Mouse (Mus musculus) intestine, postnatal 0 days (tissue): Measurements from ENCODE around the gene Top3b. TPM values are rescaled to one million over a fixed set of nuclear protein-coding genes. Genes with fewer than 3 reads are reported as not detected.

ENCODE experiments used
- ATAC-seq: fragments of 200-750 bp; cut with Nextera tagmentation; 2 replicates; pipeline ENCODE4 v1.8.0; 2017; ENCODE audit warnings: mild to moderate bottlenecking, moderate TSS enrichment, moderate library complexity
- H3K27ac ChIP-seq: fragments of 300-500 bp; sonication (generic); 2 replicates; pipeline ENCODE4 v1.5.1; 2014; ENCODE audit warnings: mild to moderate bottlenecking, low read depth, low read length, moderate library complexity
- H3K27me3 ChIP-seq: fragments of 300-500 bp; sonication (generic); replicated peaks from 2 replicates; pipeline ENCODE4 v1.6.1; 2014; ENCODE audit warnings: low read length, mixed read lengths; ENCODE audit not compliant: control insufficient read depth, insufficient read depth
- H3K36me3 ChIP-seq: fragments of 300-500 bp; sonication (generic); 2 replicates; pipeline ENCODE4 v1.6.1; 2014; ENCODE audit warnings: mild to moderate bottlenecking, moderate library complexity; ENCODE audit not compliant: control insufficient read depth, insufficient read depth
- H3K4me1 ChIP-seq: fragments of 300-500 bp; sonication (generic); replicated peaks from 2 replicates; pipeline ENCODE4 v1.6.1; 2014; ENCODE audit warnings: antibody characterized with exemption, low read length, mixed read lengths; ENCODE audit not compliant: control insufficient read depth, insufficient read depth
- H3K4me2 ChIP-seq: fragments of 300-500 bp; sonication (generic); replicated peaks from 2 replicates; pipeline ENCODE4 v1.6.1; 2014; ENCODE audit warnings: low read depth, mild to moderate bottlenecking, moderate library complexity
- H3K4me3 ChIP-seq: fragments of 300-500 bp; sonication (generic); 2 replicates; pipeline ENCODE4 v1.5.1; 2014; ENCODE audit warnings: low read depth, low read length
- H3K9ac ChIP-seq: fragments of 300-500 bp; sonication (generic); 2 replicates; pipeline ENCODE4 v1.6.1; 2014; ENCODE audit warnings: mild to moderate bottlenecking, low read depth, low read length
- H3K9me3 ChIP-seq: fragments of 300-500 bp; sonication (generic); 2 replicates; pipeline ENCODE4 v1.6.1; 2016; ENCODE audit warnings: mixed run types; ENCODE audit not compliant: control insufficient read depth
- CTCF ChIP-seq: sonication (generic); IDR thresholded peaks from 2 replicates; pipeline ENCODE4 v1.5.1; 2016; ENCODE audit warnings: low read depth, mild to moderate bottlenecking, control low read depth, antibody characterized with exemption, moderate library complexity
- WGBS: fragments of 180-500 bp; shearing (Covaris S2); extraction: QIAGEN DNeasy Blood & Tissue Kit; methylation state at CpG from one replicate; pipeline ENCODE4 v1.1.7; 2014; 5-methylcytosine and 5-hydroxymethylcytosine counted together
- polyA plus RNA-seq: library from polyadenylated mRNA; unstranded; fragments of >200 nt; fragmentation: Nextera tagmentation; extraction: Ambion mirVana; gene quantifications from 2 replicates; pipeline ENCODE4 v1.2.1, GENCODE M21; 2015

Gene Top3b
- polyA plus RNA-seq, 1 experiment from 2014 or later: 24.3 TPM

- Histone ChIP-seq H3K9me3 (no peaks in the 10 kb centered on the region), H3K9ac (no peak overlapping the region), H3K27me3 (no peaks in the 10 kb centered on the region), H3K4me1 (no peaks in the 10 kb centered on the region; the same call in 1 of the 2 replicates), H3K4me3 (no peak overlapping the region), H3K36me3 (peaks cover 64% of the 10 kb centered on the region), H3K27ac (no peak overlapping the region), H3K4me2 (no peak overlapping the region)
- 91% methylated on average over 7 of the region's 7 CpGs for WGBS
- no peak for TF ChIP-seq CTCF
- no peak for ATAC-seq
These were observed 21.8 kb downstream of the Top3b start for GRCm38 (mm10) chr16:16892366-16892765.

- Histone ChIP-seq H3K27ac (no peak overlapping the region; the same call in 1 of the 2 replicates), H3K9me3 (no peaks in the 10 kb centered on the region), H3K9ac (no peak overlapping the region), H3K27me3 (no peaks in the 10 kb centered on the region), H3K36me3 (peaks cover 28% of the 10 kb centered on the region), H3K4me1 (no peaks in the 10 kb centered on the region; the same call in none of the 2 replicates), H3K4me2 (no peak overlapping the region; the same call in 1 of the 2 replicates), H3K4me3 (no peak overlapping the region)
- WGBS: 26% methylated on average over 4 of the region's 4 CpGs
- ATAC-seq: no peak
- no peak for TF ChIP-seq CTCF
These were observed 25.5 kb downstream of the Top3b start for GRCm38 (mm10) chr16:16896015-16896381.

- ATAC-seq: peak; percentile 88
- under 1% methylated on average over 29 of the region's 29 CpGs for WGBS
- no peak within 1 kb of the TSS; the same call in 1 of the 2 replicates for H3K27ac ChIP-seq
- H3K9ac ChIP-seq: peak within 1 kb of the TSS; percentile 59
- no peaks in the 10 kb centered on the region for H3K27me3 ChIP-seq
- peak; percentile 100 for TF ChIP-seq CTCF
- H3K36me3 ChIP-seq: peaks cover 23% of the 10 kb centered on the region
- no peaks in the 10 kb centered on the region; the same call in none of the 2 replicates for H3K4me1 ChIP-seq
- H3K4me3 ChIP-seq: peak within 1 kb of the TSS; percentile 59
- no peaks in the 10 kb centered on the region for H3K9me3 ChIP-seq
- peak within 1 kb of the TSS; percentile 81 for H3K4me2 ChIP-seq
These were observed 26.0 kb downstream of the Top3b start, which contains the start of gene Ppm1f for GRCm38 (mm10) chr16:16896382-16897055. Ppm1f (plus strand) TSS chr16:16896469.

- ATAC-seq: no peak
These were observed 26.6 kb downstream of the Top3b start for GRCm38 (mm10) chr16:16897056-16897584.

GRCm38 (mm10) chr16:16902329-16902728 is 31.8 kb downstream of the Top3b start:
- WGBS: 82% methylated on average over 4 of the region's 4 CpGs
- no peak overlapping the region for H3K4me3 ChIP-seq
- TF ChIP-seq CTCF: no peak
- H3K4me1 ChIP-seq: no peaks in the 10 kb centered on the region; the same call in none of the 2 replicates
- H3K9me3 ChIP-seq: no peaks in the 10 kb centered on the region
- ATAC-seq: no peak
- H3K27me3 ChIP-seq: no peaks in the 10 kb centered on the region
- H3K9ac ChIP-seq: no peak overlapping the region
- no peak overlapping the region for H3K27ac ChIP-seq
- no peak overlapping the region for H3K4me2 ChIP-seq
- peaks cover 26% of the 10 kb centered on the region; the same call in 1 of the 2 replicates for H3K36me3 ChIP-seq

More at GRCm38 (mm10) chr16:16897056-16897584, 26.6 kb downstream of the Top3b start:
- H3K27ac ChIP-seq: no peak overlapping the region; the same call in 1 of the 2 replicates
- no peak for TF ChIP-seq CTCF
- H3K27me3 ChIP-seq: no peaks in the 10 kb centered on the region
- H3K9ac ChIP-seq: peak overlapping the region; percentile 59
- WGBS: 21% methylated on average over 10 of the region's 10 CpGs
- H3K4me3 ChIP-seq: peak overlapping the region; percentile 59
- peaks cover 17% of the 10 kb centered on the region for H3K36me3 ChIP-seq
- no peaks in the 10 kb centered on the region; the same call in none of the 2 replicates for H3K4me1 ChIP-seq
- H3K9me3 ChIP-seq: no peaks in the 10 kb centered on the region
- peak overlapping the region; percentile 81 for H3K4me2 ChIP-seq

GRCm38 (mm10) chr16:16903188-16903587 is 32.7 kb downstream of the Top3b start:
- H3K4me1 ChIP-seq: no peaks in the 10 kb centered on the region; the same call in 1 of the 2 replicates
- H3K36me3 ChIP-seq: peaks cover 26% of the 10 kb centered on the region; the same call in 1 of the 2 replicates
- TF ChIP-seq CTCF: no peak
- no peak overlapping the region for H3K4me2 ChIP-seq
- H3K9ac ChIP-seq: no peak overlapping the region
- H3K27me3 ChIP-seq: no peaks in the 10 kb centered on the region
- no peak for ATAC-seq
- H3K4me3 ChIP-seq: no peak overlapping the region
- 73% methylated on average over 5 of the region's 5 CpGs for WGBS
- no peak overlapping the region; the same call in 1 of the 2 replicates for H3K27ac ChIP-seq
- H3K9me3 ChIP-seq: no peaks in the 10 kb centered on the region
